Mouse (Mus musculus): ENCODE measurements at regions not wholly inside any gene's neighbourhood (a gene's known extent, or its start where the extent isn't known, plus 50 kb on each side); places are given as distances from the start of the nearest gene placed in this dataset.

DNA sequence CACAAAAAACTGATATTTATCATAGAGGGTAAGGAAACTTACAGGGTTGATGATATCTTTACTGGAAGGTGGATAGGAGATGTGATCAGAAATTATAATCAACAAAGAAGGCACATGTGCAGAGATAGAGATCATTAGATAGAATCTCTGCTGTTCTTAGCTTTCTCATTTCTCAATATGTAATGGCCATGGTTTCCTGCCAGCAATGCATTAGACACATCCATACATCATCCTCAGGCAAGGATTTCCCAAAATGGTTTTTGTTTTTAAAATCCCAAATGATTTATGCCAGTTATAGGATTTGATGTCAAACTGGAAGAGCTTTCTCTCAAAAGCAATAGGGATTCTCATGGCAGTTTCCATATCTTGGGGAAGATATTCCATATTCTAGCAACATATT is 52.0 kb upstream of the C030005K15Rik start:
- H3K9ac ChIP-seq = no peak overlapping the region
- H3K9me3 ChIP-seq (replicated peaks) = no peaks in the 10 kb centered on the region
- no peak overlapping the region for H3K4me2 ChIP-seq
- H3K4me3 ChIP-seq (replicated peaks) = no peak overlapping the region
- no peak overlapping the region for H3K27ac ChIP-seq
- no peaks in the 10 kb centered on the region for H3K36me3 ChIP-seq
- no peak for ATAC-seq (replicated peaks; ENCODE audit: low FRiP score)
- no peaks in the 10 kb centered on the region for H3K27me3 ChIP-seq
- H3K4me1 ChIP-seq = no peaks in the 10 kb centered on the region

DNA sequence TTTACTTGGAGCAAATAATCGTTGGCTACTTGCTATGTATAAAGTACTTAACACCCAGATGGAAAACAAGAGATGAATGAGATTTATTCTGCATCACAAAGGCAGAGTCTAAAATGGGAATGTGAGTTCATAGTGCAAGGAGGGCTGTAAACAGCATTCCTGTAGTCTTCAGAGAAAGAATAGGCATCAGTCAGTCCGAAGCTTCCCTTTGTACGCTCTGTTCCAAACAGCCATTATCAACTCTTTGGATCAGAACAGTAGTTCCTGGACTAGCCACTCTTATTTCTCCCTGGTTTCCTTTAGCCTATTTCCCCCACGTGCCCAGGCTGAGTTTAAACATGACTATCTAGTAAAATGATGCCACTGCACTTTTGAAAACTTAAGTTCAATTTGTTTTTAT is 52.8 kb upstream of the C030005K15Rik start:
- Histone ChIP-seq H3K27ac (no peak overlapping the region), H3K36me3 (no peaks in the 10 kb centered on the region), H3K4me3 (replicated peaks) (no peak overlapping the region), H3K9ac (no peak overlapping the region), H3K27me3 (no peaks in the 10 kb centered on the region), H3K4me1 (no peaks in the 10 kb centered on the region), H3K9me3 (replicated peaks) (no peaks in the 10 kb centered on the region), H3K4me2 (no peak overlapping the region)
- no peak for ATAC-seq (replicated peaks; ENCODE audit: low FRiP score)
- 66% methylated on average over 4 of the region's 4 CpGs for WGBS

DNA sequence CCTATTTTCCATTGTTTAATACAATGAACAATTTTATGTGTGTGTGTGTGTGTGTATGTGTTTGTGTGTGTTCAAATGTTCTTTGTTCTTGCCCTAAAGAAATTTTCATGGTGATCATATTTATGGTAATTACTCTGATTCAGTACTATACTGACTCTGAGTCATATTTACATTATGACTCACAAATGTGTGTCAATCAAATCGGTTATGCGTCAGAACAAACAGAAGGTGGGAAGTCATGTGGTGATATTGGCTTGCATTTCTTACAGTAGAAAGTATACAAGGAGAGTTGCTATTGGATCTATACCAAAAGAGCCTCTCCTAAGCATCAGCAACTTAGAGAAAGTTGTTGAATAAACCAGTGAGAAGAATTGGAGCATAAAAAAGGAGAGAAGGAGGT is 67.2 kb upstream of the C030005K15Rik start:
- 86% methylated on average over 2 of the region's 2 CpGs for WGBS
- H3K9ac ChIP-seq = no peak overlapping the region
- no peak overlapping the region for H3K27ac ChIP-seq
- H3K4me2 ChIP-seq = no peak overlapping the region
- no peak overlapping the region for H3K4me3 ChIP-seq (replicated peaks)
- no peaks in the 10 kb centered on the region for H3K4me1 ChIP-seq
- ATAC-seq (replicated peaks; ENCODE audit: low FRiP score) = no peak
- H3K9me3 ChIP-seq (replicated peaks) = no peaks in the 10 kb centered on the region
- H3K27me3 ChIP-seq = no peaks in the 10 kb centered on the region
- no peaks in the 10 kb centered on the region for H3K36me3 ChIP-seq

DNA sequence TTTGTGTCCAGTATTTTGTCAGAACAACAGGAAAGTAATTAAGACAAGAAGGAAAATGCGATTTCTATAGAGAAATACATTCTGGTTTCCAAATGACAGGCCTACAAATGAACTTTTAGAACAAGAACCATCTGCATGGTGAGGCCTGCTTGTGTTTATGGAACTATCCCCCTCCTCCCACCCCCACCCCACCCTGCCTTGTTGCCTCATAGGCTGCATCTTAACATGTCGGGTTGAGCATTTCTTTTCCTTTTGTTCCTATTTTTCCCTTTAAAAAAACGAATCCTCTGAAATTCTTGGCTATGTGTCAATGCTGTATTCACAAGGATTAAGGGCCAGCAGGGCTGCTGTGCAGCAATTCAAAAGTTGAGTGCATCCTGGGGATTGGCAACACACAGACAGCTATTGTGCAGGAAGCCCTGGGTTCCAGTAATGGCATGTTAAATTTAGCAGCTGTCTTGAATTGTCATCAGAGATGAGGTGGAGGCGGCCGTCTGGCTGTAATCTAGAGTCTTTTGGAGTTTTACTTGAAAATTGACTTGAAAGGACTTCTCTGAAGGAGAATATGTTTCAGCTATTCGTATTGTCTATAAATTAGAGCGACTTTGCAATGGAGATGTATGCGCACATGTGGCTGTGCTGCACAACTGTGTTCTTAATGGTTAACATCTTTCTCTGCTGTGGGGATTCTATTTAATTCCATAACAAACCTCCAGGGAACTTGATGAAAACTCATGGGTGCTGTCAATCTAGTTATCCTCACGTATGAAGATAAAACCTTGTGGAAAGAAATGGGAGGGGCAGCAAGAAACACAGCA is 75.1 kb upstream of the C030005K15Rik start:
- Histone ChIP-seq H3K4me1 (no peaks in the 10 kb centered on the region), H3K9ac (no peak overlapping the region), H3K9me3 (replicated peaks) (no peaks in the 10 kb centered on the region), H3K4me2 (no peak overlapping the region), H3K36me3 (no peaks in the 10 kb centered on the region), H3K27me3 (no peaks in the 10 kb centered on the region), H3K27ac (no peak overlapping the region), H3K4me3 (replicated peaks) (no peak overlapping the region)
- no peak for ATAC-seq (replicated peaks; ENCODE audit: low FRiP score)
- whole genome bisulfite sequencing = 68% methylated on average over 9 of the region's 9 CpGs

DNA sequence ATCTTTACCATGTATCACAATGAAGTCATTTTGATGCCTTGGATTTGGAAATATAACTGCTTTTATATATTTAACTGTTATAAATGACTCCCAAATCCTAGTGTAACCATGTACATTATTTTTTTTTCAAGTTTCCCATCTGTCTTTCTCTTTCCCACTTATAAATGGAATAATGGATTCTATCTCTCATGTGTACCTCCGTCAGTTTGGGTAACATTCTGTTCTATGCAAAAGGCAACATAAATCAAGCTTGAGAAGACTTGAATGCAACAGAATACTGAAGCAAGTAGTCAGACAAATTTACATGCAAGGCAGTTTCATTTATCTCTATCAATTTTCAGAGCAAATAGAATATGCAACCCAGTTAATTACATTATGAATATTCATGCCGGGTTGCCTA is 81.4 kb upstream of the C030005K15Rik start:
- Histone ChIP-seq H3K27ac (no peak overlapping the region), H3K4me1 (no peaks in the 10 kb centered on the region), H3K9ac (no peak overlapping the region), H3K4me3 (replicated peaks) (no peak overlapping the region), H3K36me3 (no peaks in the 10 kb centered on the region), H3K4me2 (no peak overlapping the region), H3K27me3 (no peaks in the 10 kb centered on the region), H3K9me3 (replicated peaks) (no peaks in the 10 kb centered on the region)
- no peak for ATAC-seq (replicated peaks; ENCODE audit: low FRiP score)
- WGBS = 86% methylated on average over 2 of the region's 2 CpGs

DNA sequence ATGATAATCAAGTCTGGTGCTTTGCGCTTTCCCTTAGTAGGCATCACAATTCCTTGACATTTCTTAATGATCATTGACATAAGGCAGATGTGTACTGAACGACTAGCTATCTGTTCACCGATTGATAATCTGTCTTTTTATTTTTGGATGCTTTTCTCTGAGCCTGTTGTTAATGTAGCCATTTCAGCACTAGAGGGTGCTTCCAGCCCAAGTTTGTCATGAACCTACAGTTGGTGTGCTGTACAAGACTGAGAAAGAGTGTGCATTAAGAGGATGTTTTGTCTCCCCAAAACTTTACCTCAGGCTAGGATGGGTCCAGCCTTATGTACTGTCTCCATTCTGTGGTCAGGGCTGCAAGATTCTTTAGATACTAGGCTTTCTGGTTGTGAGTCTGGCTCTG is 116.0 kb upstream of the C030005K15Rik start:
- Histone ChIP-seq H3K9ac (no peak overlapping the region), H3K27me3 (no peaks in the 10 kb centered on the region), H3K4me3 (replicated peaks) (no peak overlapping the region), H3K9me3 (replicated peaks) (no peaks in the 10 kb centered on the region), H3K4me1 (no peaks in the 10 kb centered on the region), H3K27ac (no peak overlapping the region), H3K4me2 (no peak overlapping the region), H3K36me3 (no peaks in the 10 kb centered on the region)
- ATAC-seq (replicated peaks; ENCODE audit: low FRiP score) = no peak
- 86% methylated on average over 3 of the region's 3 CpGs for WGBS

DNA sequence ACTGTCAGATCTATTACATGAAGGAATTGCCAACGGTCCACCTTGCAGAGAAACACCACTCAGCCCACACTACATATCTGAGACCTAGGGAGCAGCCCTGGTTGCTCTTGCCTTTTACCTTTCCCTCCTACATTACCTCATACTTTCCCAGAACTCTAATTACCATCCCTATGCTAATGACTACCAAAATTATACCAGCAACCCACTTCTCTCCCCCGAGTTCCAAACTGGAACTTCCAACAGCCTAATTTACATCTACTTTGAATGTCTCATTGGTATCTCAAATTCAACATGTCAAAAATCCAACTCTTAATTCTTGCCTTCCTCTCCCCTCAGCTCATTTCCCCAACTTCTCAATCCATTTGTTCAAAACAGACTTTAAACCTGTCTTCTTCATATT is 124.9 kb upstream of the C030005K15Rik start:
- no peaks in the 10 kb centered on the region for H3K27me3 ChIP-seq
- no peaks in the 10 kb centered on the region for H3K36me3 ChIP-seq
- 67% methylated on average over 2 of the region's 2 CpGs for WGBS
- no peak overlapping the region for H3K9ac ChIP-seq
- no peak overlapping the region for H3K27ac ChIP-seq
- H3K4me1 ChIP-seq = no peaks in the 10 kb centered on the region
- no peak overlapping the region for H3K4me3 ChIP-seq (replicated peaks)
- H3K4me2 ChIP-seq = no peak overlapping the region
- H3K9me3 ChIP-seq (replicated peaks) = no peaks in the 10 kb centered on the region
- ATAC-seq (replicated peaks; ENCODE audit: low FRiP score) = no peak

DNA sequence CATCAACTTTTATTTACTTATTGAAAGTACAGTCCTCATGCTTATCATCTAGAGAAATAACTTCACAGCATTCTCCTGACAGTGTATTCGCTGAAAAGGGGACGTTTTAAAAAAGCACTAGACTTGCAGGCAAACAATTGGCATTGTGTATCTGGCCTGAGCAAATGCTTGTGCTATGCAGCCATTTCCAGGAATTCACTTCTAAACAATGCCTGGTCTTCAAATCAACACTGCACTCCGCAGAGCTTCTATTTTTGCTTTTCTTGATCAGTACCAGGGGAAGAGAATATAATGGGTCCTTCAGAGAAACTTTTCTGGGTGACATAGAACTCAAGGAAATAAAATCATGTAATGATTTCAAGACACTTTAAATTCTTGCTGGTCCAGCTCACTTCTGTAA is 150.5 kb upstream of the C030005K15Rik start:
- Histone ChIP-seq H3K9ac (no peak overlapping the region), H3K4me3 (replicated peaks) (no peak overlapping the region), H3K9me3 (replicated peaks) (no peaks in the 10 kb centered on the region), H3K36me3 (no peaks in the 10 kb centered on the region), H3K27me3 (no peaks in the 10 kb centered on the region), H3K27ac (no peak overlapping the region), H3K4me2 (no peak overlapping the region), H3K4me1 (no peaks in the 10 kb centered on the region)
- 71% methylated on average over 3 of the region's 3 CpGs for WGBS
- ATAC-seq (replicated peaks; ENCODE audit: low FRiP score) = no peak

DNA sequence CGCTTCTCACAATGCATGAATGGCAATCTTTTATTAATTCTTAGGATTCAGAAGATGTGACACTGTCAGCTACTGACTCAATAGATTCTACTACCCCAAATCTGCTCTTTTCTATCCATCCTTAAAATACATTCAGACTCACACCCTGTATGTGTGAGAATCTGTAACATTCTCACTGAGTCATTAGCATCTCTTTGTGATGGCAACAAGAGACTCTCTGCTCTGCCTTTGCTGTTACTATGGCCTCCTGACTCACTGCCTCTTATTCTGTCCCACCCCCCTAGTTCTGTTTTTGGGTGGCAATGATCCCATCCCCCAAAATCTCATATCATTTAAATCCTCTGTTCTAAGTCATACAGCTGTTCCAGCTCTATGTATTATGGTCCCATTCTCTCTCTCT is 159.5 kb upstream of the C030005K15Rik start:
- no peak overlapping the region for H3K27ac ChIP-seq
- no peaks in the 10 kb centered on the region for H3K36me3 ChIP-seq
- H3K9ac ChIP-seq = no peak overlapping the region
- H3K9me3 ChIP-seq (replicated peaks) = no peaks in the 10 kb centered on the region
- no peaks in the 10 kb centered on the region for H3K4me1 ChIP-seq
- no peak overlapping the region for H3K4me3 ChIP-seq (replicated peaks)
- 93% methylated on average over 1 of the region's 1 CpGs for WGBS
- H3K27me3 ChIP-seq = no peaks in the 10 kb centered on the region
- ATAC-seq (replicated peaks; ENCODE audit: low FRiP score) = no peak
- H3K4me2 ChIP-seq = no peak overlapping the region

DNA sequence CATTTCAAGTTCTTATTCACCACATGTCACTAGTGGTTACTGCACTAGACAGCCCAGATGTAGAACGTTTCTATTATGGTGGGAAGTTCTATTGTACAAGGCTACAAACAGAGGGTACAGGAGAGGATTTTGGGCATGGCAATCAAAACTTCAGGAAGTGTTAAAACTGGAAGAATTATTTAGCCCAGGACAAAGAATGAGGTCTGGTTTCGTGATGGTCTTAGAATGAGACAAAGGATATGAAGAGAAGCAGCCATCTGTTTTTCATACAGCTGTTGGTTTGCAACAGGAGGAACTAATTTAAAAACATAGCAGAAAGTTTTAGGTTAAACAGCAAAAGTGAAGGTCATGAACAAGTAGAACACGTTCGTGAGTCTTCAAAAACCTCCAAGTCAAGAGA is 179.2 kb upstream of the C030005K15Rik start:
- Histone ChIP-seq H3K36me3 (no peaks in the 10 kb centered on the region), H3K27me3 (no peaks in the 10 kb centered on the region), H3K4me3 (replicated peaks) (no peak overlapping the region), H3K4me2 (no peak overlapping the region), H3K27ac (no peak overlapping the region), H3K9me3 (replicated peaks) (no peaks in the 10 kb centered on the region), H3K9ac (no peak overlapping the region), H3K4me1 (no peaks in the 10 kb centered on the region)
- 61% methylated on average over 4 of the region's 4 CpGs for WGBS
- no peak for ATAC-seq (replicated peaks; ENCODE audit: low FRiP score)

DNA sequence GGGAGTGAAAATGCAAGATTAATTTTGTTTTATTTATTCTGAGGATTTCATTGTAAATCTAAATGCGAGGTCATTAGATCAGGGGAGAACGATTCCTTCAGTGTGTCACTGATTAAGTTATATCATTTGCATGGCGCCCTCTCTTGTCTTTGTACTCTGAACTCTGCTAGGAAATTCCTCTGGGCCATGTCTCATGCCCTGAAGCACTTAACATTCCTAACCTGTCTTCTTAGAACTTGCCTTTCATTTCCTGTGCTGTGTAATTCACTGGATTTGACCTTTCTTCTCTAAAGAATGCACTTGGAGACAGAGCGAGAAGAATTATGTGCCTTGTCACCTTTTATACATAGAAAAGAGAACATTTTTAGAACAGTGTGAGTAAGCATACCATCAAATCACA is 199.0 kb upstream of the C030005K15Rik start:
- no peaks in the 10 kb centered on the region for H3K9me3 ChIP-seq (replicated peaks)
- H3K36me3 ChIP-seq = no peaks in the 10 kb centered on the region
- no peak overlapping the region for H3K9ac ChIP-seq
- H3K4me2 ChIP-seq = no peak overlapping the region
- H3K4me1 ChIP-seq = no peaks in the 10 kb centered on the region
- H3K27me3 ChIP-seq = no peaks in the 10 kb centered on the region
- H3K27ac ChIP-seq = no peak overlapping the region
- H3K4me3 ChIP-seq (replicated peaks) = no peak overlapping the region
- WGBS = 42% methylated on average over 4 of the region's 4 CpGs
- peak; percentile 49; the same call in 1 of the 2 replicates for ATAC-seq (replicated peaks; ENCODE audit: low FRiP score)

DNA sequence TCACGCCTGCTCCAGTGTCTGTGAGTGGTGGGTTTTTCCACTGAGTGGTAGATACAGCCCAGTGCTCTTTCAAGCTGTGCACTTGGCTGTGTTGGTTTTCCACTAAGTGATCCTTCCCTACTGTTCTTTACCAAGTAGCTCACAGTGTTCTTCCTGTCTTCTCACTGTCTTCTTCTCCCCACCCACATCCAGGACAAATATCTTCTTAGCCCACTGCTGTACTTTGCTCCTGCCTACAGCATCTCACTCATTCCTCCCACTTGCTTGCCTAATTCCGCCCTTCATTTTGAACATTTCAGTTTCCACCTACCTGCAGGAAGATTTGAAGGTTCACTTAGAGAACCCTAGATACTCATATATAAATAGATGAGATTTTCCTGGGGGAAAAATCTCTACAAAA is 213.8 kb upstream of the C030005K15Rik start:
- H3K4me3 ChIP-seq (replicated peaks) = no peak overlapping the region
- no peaks in the 10 kb centered on the region for H3K4me1 ChIP-seq
- H3K4me2 ChIP-seq = no peak overlapping the region
- ATAC-seq (replicated peaks; ENCODE audit: low FRiP score) = no peak
- H3K27me3 ChIP-seq = no peaks in the 10 kb centered on the region
- H3K9ac ChIP-seq = no peak overlapping the region
- 90% methylated on average over 2 of the region's 2 CpGs for WGBS
- H3K27ac ChIP-seq = no peak overlapping the region
- H3K36me3 ChIP-seq = no peaks in the 10 kb centered on the region
- no peaks in the 10 kb centered on the region for H3K9me3 ChIP-seq (replicated peaks)

DNA sequence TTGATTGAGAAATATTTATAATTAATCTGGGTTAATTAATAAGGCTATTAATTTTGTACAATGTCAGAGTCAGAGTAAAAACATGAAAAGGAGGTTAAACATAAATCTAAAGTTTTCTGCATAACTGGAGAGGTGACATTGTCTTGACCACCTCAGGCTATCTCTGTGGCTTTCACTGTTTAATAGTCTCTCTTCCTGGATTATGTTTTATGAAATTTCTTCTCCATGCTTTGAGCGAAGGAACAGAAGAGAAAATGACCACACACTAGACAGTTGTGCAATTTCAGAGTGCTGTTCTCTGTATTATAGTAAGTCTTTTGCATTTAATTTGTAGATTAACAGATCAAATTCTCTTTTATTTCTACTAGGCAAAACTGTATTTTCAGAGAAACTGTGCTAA is 239.3 kb upstream of the C030005K15Rik start:
- 89% methylated on average over 1 of the region's 1 CpGs for WGBS
- H3K9ac ChIP-seq = no peak overlapping the region
- no peaks in the 10 kb centered on the region for H3K27me3 ChIP-seq
- H3K4me3 ChIP-seq (replicated peaks) = no peak overlapping the region
- H3K9me3 ChIP-seq (replicated peaks) = no peaks in the 10 kb centered on the region
- ATAC-seq (replicated peaks; ENCODE audit: low FRiP score) = no peak
- no peak overlapping the region for H3K4me2 ChIP-seq
- H3K4me1 ChIP-seq = no peaks in the 10 kb centered on the region
- H3K27ac ChIP-seq = no peak overlapping the region
- H3K36me3 ChIP-seq = no peaks in the 10 kb centered on the region
